Mouse (Mus musculus) kidney, adult 8-10 months (tissue): Measurements from ENCODE around the gene Mlf2.
A peak's percentile ranks its signal among the peaks of the same experiment; 100 is the strongest.

Experiments
- DNase-seq, 2 experiments: peaks; one replicate each; pipeline ENCODE4 v3.0.0; 2022

Mlf2 gene

DNA sequence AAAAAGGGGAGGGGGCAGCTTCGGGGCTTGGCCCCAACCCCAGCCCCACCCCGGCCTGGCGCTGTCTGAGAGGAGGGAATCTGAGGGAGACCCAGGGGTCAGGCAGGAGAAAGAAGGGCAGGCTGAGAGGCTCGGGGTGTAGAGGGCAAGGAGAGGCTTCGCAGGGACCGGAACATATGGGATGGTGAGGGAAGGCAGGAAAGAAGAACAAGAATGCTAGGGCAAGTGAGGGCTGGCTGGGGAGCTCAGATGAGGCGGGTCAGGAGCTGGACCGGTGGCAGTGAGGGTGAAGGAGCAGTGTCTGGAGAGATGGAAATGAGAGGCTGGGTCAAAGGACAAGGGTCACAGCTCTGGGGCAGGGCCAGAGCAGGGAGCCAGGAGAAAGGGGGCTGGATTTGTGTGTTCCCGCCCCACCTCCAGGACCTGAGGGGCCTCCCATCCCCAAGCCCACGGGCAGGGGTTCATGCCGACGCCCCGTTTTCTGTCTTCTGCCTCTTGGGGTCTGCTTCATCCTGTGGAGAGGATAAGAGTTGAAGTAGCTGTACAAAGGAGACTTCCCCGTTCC, 17.4 kb upstream of the Mlf2 start:
- DNase-seq = peak; percentile 71

DNA sequence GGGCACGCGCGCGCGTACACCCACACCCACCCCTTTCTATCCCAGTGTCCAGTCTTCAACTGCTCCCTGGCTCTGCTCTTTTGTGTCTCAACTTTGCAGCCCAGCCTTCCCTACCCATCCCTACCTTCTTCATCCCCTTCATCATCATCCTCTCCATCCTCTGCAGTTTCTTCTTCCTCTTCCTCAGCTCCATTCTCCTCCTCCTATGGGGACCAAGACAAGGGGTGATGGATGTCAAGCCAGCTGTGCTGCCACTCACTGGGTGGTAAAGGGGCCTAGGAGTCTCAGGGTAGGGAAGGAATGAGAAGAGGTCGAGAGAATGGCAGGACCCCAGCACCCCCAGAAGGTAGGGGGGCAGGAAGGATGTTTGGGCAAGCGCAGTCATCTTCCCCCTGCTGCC, 16.7 kb upstream of the Mlf2 start:
- DNase-seq = no peak

DNA sequence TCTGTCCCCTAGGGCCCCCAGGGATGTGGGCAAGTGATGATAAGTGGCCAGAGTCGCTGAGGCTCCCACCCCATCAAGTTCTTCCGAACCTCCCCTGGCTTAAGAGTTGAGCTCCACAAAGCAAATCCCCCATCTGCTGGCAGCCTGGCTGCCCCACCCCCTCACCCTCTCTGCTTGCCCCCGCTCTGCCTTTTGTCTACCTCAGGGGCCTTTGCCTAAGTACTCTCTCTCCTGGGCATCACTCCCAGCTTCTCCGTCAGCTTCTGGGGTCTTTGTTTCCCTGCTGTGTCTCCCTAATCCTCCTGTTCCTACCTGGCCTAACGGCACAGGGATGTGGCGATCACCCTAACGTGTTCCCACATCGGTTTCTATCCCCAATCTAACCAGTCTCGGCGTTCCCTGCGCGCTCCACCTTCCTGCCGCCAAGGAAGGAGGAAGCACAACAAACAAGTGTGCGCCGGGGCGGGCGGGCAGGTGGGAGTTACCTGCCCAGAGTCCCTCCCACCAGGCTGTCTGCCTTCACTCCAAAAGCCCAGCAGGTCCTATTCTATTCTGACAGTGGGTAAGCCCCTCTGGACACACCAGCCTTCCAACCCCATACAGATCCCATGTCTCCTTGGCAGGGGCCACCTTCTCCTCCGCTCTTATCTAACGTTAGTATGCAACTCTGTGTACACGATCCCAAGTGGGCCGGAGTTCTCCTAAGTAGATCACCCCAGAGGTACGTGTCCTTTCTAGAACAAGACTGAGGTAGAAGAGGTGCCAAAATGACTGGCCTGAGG, 15.8 kb upstream of the Mlf2 start:
- peak; percentile 65 to 67 for DNase-seq

DNA sequence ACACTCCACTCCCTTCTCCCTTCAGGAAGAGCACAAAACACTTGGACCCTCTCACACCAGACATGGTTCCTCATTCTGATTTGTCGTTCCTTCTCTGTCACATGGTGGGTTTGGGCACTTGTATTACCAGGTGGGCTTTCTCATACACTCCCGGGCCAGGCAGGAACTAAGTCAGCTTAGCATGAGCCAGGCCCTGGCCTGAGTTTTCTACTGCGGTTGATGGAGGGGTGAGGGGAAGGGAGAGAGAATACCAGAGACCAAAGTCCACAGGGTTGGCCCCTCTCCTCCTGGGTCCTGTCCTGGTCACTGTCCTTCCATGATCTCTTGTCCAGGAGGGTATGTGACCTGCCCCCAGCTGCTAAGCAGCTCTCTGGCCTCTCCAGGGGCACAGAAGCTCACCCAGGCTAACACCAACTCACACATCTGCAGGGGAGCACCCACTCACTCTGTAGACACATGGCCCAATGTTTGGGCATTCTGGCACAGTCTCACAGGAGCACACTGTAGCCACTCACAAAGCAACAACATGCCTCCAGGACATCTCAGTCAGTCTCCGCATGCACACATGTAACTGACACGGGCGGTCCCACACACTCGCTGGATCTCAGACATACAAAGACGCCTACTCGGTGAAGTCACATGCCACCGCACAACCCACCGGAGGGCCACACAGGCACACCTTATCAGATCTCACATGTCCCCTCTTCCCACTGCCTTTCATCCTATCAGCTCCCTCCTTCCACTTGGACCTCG, 15.1 kb upstream of the Mlf2 start:
- DNase-seq = peak; percentile 75 to 83

DNA sequence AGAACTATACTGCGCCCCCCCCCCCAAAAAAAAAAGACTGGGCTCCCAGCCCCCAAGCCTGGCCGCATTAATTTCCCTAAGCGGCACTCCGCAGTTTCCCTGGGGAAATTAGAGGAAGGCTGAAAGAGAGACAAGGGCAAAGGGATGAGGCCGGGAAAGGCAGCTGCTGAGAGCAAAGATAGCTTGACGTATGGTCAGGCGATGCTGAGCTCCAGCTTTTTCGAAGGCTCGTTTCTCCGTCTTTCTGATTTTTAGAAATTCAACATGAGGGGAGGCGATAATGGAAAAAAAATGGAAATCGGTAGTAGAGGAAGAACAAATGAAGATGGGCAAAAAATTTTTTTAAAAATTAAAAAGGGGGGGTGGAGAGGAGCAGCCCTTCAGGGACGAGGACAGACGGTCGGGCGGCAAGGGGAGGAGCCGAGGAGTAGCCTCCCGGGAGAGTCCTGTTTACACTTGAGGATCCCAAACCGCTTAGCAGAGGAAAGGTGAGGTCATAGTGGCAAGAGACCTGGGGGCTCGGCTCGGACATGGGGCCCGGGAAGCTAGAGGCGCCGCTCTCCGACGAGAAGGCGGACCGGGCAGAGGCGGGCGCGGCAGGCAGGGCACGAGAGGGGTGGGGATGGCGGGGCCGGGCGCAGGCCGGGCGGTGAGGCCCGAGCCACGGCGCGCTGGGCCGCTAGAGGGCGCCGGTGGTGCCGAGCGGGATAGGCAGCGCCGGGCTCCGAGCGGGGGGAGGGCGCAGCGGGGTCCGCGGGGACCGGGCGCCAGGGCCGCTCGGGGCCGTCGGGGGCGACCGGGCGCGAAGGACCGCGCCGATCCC, 14.3 kb upstream of the Mlf2 start:
- peak; percentile 85 to 90 for DNase-seq

DNA sequence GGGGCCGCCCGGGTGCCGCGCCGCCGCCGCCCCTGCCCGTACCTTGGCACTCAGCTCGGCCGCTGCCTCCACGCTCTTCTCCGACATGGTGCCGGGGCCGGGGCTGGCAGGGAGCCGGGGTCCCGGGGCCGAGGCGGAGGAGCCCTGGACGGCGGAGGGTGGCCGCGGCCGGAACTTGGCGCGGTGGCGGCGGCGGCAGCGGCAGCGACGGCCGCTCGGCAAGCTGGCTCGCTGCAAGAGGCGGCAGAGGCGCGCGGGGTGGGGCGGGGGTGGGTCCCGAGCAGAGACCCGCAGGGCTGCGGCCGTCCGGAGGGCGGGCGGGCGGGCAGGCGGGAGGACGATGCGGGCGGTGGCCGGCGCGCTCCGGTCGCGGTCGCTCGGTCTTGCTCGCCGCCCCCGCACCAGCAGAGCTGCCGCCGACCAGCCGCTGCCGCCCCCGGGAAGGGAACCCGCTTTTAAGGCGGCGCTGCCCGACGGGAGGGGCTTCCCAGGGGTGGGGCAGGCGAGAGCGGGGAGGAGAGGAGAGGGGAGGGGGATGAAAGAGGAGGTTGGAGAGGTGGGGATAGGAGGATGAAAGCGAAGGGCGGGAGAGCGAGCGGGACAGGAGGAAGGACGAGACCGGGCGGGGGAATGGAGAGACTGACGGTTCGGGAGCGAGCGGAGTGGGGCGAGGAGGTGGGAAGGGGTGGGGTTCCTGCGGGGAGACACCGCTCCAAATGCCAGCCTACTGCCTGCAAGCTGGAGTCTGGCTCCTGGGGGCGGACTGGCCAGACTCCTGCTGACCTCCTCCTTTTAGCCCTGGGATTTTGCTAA, 13.5 kb upstream of the Mlf2 start:
- peak; percentile 92 to 96 for DNase-seq

DNA sequence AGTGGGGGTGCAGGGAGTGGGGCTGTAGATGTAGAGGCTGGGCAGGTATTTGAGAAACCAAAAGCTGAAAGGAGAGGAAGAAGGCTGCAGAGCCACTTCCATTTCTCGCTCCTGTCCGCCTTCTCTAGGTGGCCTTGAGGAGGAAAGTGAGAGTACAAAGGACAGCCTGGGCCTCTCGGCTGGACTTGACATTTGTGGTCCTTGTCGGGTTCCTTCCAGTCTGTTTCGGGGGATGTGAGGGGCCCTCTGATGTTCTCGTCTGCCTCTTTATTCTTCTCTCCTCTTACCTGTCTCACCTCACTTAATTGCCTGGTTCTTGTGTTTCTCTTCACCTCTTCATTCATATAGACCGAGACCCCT, 12.9 kb upstream of the Mlf2 start:
- no peak for DNase-seq

DNA sequence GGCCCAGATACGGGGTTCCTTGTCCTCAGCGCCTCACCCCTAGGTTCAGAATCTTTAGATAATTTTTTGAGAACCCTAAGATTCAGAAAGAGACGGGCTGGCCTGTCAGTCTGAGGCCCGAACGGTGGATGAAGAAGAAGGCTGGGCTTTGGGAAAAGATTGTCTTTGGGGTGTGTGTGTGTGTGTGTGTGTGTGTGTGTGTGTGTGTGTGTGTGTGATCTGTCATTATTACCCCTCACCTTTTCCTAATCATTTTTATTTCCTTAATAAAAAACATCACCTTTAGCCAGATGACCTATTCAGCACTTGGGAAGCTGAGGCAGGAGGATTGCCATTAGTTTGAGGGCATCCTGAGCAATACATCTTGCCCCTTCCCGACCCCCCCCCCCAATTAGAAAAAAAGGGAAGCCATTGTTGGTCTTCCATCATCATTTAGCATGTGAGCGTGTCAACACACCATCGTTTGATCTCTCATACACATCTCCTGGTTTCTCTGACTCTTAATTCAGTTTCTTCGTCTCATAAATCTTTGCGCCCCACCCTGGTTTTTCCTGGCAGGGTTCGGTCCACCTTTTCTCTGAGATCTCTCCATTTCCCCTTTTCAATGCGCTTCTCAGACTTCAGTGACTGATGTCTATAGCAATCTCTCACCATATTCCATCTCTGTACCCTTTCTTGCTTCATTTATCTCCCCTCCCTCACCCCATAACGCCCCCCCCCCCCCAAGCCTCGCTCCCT, 12.1 kb upstream of the Mlf2 start:
- no peak for DNase-seq

DNA sequence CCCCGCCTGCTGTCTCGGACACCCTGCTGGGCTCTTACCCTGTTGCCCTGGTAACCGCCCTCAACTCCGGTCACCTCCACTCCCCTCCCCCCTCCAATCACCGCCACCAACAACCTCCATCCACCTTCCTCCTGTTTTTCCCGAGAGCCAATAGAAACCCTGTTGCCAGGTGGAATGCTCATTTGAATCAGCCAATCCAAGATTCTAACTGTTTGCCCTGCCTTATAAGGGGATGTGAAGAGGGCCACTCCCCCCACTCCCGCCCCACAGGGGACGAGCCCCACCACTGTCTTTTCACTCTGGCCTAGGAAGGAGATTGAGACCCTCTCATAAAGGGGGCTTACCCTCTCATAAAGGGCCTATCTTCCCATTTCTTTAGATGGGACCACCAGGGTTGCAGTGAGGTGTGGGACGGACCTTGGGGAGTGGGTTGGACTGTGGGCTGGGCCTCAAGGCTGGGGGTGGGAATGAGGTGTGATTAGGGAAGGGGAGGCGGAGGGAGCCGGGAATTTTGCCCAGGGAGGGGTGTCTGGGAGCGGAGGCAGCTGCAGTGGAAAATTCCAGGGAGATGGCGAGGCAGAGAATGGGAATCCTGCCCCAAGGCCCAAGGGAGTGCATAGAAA, 11.4 kb upstream of the Mlf2 start, which contains the start of gene Ptms:
Ptms (minus strand) TSS at position 409 of the 623 bp plus-strand sequence.
- peak; percentile 95 to 99 for DNase-seq

DNA sequence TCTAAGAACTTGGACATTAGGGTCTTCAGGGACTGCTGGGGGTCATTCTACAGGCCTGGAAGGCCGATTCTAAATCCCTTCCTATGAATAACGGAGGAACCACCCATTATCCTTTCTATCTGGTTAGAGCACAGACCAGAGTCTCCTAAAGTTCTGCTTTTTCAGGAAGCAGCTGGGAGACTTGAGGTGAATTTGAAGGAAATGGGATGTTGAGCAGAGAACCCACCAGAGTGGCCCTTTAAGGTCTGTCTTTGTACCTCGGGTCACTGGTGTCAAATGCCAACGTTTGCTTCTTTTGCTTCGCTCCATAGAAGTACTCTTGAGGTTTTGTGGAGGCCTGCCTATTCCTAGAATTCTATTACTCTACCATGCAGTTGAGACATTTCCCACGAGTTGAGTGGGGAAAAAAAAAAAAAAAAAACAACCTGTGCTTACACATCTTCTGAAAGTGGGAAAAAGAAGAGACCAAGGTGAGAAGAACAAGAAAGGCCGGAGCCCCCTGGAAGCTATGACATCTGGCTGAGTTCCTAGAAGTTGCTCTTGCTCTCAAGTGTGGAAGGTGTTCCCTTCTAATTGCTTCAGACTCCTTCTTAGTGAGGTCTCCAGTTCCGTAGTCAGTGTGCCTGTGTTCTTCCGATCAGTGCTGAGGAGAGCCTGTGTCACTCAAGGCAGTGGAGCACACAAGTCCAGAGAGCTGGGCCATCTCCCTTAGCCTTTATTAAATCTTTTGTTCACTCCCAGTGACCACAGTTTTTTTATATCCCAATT, 10.7 kb upstream of the Mlf2 start:
- no peak for DNase-seq

DNA sequence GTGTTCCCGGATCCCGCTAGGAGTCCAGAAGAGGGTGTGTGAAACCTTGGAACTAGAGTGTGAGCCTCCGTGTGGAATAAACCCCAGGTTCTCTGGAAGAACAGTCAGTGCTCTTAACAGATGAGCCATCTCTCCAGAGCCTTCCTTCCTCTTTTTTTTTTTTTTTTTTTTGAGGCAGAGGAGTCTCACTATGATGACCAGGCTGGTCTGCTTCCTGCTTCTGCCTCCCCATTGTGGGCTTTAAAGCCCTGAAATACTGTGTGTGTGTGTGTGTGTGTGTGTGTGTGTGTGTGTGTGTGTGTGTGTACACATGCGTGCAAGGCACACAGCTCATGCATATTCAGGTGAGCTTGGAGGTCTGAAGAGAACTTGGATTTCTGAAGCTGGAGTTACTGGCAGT, 9.6 kb upstream of the Mlf2 start:
- no peak for DNase-seq

DNA sequence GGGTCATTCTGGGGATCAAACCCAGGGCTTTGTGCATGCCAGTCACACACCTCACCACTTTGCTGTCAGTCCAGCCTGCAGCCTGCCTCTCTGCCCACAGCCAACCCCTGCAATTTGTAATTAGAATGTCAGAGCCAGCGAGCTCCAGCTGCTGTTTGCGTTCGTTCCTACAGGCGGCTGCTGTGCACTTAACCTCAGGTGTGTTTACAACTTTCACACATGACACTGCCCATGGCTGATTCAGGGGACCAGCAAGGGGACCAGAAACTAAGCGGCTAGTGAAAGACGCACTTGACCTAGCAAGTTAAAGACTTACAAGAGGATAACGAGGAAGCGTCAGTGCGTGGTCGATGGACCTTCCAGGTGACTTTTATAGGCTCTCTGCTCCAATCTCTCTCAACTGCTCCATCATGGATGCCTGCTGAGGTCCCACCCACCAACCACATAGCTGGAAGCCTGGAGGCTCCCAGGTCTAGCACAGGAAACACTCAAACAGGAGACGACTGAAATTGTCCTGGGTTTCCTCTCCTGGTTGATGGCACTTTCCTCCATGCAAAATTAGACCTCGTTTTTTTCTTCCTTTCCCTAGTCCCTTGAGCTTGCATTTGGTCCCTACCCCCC, 5.9 kb upstream of the Mlf2 start:
- DNase-seq = peak in 1 of 2 experiments; percentile 54

DNA sequence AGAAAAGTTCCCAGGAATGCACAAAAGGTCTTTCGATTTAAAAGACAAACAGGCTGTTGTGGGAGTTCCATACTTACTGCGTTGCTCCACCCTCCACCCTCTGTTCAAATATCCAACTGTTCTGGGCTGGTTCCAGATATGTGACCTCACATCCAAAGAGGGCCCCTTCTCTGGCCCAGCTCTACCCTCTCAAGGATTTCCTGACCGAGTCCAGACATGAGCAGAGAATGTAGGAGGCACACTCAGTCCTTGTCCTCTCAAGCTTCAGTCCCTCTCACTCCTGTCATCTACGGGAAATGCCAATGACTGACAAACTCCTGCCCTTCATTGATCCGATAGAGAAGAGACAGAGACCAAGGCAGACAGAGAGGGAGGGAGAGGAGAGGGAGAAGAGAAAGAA, 5.2 kb upstream of the Mlf2 start:
- no peak for DNase-seq

DNA sequence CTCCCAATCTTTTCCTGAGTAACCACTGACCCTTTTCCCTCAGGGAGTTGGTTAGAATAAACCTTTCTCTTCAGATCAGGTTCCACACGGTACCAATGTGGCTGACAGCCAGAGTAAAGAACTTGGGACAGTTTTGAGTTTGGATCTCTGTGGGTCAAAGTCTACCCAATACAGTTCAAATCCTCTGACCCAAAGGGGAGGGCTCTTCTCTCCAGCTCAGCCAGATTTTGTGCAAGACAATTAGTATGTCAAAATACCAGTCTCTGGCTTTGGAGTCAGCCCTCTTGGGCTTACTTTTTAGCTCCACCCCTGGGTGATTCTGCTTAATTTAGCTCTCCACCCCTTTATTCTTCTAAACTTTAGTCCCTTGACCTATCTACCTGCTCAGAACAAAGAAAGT, 955 bp upstream of the Mlf2 start:
- DNase-seq = peak; percentile 76 to 88

DNA sequence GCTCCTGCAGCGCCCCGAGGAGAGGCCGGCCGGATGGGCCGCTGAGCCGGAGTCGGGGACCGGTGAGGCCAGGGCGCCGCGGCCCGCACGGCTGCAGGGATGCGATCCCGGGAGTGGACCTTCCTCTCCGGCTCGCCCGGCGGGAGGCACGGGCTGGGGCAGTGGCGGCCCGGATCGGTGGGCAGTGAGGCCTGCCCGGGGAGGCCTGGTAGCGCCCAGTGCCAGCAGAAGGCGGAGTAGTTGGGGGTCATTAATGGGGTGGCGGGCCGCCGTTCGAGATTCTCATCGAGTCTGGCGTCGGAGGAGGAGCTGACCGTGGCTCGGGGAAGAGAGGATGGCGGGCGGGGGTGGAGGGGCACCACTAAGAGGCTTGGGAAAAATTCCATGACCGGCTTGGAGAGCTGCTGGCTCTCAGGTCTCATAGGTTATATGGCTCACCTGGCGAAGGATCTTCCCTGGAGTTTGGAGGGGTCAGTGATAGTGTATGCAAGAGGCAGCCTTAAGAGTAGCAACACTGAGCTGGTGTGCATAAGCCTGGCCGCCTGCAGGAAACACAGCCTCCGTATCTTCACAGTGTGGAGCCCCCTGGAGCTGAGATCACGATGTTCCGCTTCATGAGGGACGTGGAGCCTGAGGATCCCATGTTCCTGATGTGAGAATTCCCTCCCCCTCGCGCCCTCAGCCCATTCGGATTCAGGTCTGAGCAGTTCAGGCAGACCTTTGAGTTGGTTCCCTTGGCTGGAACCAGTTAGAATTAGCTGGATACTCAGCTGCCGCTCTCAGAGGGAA, 533 bp downstream of the Mlf2 start:
- DNase-seq = peak in 1 of 2 experiments; percentile 50

DNA sequence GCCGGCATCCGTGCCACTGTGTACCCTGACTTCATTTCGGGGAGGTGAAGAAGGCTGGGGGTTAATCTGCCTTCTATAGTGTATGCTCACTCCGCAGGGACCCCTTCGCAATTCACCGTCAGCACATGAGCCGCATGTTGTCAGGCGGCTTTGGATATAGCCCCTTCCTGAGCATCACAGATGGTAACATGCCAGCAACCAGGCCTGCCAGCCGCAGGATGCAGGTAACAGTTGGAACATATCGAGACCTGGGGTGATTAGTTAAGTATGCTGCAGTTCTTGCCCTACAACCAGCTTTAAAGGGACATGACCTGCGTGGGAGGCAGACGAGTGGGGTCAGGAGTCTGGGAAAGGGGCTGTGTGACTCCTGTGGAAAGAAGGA, 1.1 kb downstream of the Mlf2 start:
- no peak for DNase-seq

DNA sequence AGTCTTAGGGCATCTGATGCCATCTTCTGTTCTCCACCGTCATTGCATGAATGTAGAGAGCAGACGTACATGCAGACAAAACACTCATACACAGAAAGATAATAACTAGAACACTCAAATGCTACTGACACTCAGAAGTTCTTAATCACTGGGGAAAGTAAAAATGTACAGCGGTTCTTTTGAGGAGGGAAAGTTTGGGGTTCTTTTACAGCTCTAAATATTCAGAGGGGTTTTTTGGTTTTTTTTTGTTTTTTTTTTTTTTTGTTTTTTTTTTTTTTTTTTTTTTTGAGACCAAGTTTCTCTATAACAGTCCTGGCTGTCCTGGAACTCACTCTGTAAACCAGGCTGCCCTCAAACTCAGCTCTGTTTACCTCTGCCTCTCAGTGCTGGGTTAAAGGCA, 1.9 kb downstream of the Mlf2 start:
- no peak for DNase-seq

DNA sequence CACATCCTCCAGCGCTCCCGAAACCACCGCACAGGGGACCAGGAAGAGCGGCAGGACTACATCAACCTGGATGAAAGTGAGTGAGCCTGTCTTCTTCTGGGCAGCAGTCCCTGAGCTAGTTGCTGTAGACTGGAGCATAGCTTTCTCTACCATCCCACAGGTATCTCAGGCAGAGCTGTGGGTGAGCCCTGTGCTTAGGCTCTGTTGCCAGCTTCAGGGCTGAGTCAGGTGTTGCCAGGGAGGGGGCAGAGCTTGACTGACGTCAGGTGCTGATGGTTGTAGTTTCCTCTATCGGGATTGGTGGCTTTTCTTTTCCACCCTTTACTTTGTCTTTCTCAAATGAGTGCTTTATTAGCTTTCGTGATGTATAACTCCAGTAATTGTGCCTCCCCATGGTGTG, 3.5 kb downstream of the Mlf2 start:
- DNase-seq = no peak

DNA sequence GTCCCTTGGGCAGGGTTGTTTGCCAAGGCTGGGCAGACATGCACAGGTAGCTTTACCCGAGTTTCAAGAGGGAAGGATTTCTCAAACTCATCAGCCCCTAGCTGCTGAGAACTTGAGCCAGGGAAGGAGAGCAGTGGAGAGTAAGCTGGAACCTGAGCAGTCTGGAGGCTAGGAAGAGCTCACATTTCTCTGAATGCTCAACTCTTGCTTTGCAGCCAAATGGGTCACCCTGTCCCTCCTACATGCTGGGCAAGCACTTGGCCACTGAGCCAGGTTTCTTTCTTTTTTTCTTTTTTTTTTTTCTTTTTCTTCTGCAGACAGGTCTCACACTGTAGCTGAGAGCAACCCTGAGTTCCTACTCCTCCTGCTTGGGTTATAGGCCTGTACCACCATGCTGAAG, 5.5 kb downstream of the Mlf2 start:
- DNase-seq = no peak
